Mouse (Mus musculus): Measurements from ENCODE around the gene Cst13.
A peak's percentile ranks its signal among the peaks of the same experiment; 100 is the strongest.
"Not testable (repeated sequence)": the region's sequence is repeated elsewhere in the genome, so short reads cannot be mapped to it uniquely, and the experiment has no call there.

Cst13 gene

DNA sequence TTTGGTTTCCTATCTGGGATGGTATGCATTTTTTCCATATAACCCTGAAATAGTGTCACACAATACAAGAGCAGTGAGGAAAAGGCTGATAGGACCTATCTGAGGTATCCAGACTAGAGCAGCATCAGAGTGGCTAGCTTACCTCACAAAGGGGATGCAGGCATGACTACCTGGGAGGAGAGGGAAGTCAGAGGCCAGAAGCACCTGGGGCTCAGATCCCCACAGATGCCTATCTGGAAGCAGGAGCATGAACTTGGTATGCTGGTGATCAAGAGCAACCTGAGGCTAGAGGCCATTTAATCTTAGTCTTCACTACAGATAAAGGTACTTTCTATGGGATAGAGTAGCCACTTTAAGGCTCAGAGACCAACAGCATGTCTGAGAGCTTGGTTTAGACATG is at the start of gene Cst13:
Gene Cst13 (plus strand): TSS at position 173 of the 400 bp plus-strand sequence.
- no peak for DNase-seq (ENCODE audit: low spot score)

DNA sequence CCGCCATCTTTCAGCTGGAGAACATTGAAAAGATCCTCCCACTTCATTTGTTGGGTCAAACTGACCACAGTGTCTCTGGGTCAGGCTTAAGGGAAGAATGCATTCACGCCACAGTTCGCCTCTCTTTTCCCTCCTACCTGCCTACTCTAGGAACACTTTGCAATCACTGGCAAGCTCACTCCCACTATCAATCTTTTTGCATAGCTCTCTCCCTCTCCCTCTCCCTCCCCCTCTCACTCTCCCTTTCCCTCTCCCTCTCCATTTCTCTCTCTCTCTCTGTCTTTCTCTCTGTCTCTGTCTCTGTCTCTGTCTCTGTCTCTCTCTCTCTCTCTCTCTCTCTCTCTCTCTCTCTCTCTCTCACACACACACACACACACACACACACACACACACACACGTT is 48.5 kb upstream of the Cst13 start, which contains the start of gene Cst11:
Gene Cst11 (minus strand): TSS at position 101 of the 400 bp plus-strand sequence.
- not testable (repeated sequence) for DNase-seq (ENCODE audit: low spot score)

DNA sequence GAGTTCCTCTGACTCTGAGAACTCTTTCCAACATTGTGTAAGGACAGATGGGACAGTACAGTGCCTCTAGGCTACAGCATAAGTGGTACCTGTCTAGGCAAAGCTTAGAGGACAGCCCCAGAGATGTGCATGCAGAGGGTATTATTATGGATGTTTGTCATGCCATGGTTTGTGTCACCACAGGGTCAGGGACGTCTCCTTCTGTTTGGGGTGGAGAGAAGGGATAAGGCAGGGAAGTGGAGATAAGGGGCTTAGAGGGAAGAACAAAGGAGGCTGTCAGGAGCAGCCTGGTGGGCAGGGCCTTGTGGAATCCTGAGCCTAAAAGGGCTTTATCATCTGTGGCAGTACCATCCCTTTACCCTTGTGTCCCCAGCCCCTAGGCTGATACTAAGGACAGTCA is 38.2 kb upstream of the Cst13 start, which contains the start of gene 8030411F24Rik:
Gene 8030411F24Rik (plus strand): TSS at position 301 of the 400 bp plus-strand sequence.
- DNase-seq (ENCODE audit: low spot score): no peak

DNA sequence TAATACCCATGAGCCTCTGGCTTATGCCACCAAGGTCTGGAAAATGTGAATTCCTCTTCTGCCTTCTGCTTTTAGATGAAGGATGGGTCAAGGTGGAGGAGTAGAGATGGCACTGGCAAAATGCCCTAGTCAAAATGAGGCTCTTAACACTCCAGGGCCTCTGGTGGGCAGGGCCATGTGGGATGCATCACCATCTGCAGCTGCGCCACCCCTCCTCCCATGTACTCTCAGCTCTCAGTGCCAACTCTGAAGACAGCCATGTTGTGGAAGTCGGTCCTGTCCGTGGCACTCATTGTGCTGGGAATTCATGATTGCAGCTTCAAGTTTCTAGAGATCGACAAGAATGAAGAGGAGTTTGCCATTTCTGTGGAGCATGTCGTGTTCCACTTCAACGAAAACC is 30.7 kb upstream of the Cst13 start, which contains the start of gene Cst12:
Gene Cst12 (plus strand): TSS at position 220 of the 400 bp plus-strand sequence.
- no peak for DNase-seq (ENCODE audit: low spot score)

DNA sequence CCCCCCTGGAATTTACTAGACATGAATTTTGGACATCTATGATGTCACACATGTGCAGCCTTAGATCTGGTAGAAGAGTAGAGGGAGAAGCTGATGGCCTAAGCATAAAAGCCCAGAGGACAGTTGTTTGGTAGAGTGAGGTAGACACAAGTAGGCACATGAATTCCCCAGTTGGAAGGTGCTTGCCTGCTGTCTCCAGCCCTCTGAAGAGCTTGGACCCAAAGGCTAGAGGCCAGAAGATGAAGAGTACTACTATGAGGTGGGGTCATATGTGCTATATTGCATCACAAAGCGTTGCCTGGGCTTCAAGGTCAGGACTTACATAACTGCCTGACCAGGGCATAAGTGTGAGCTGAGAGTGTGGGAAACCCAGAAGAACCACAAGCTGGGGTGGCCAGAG is 21.4 kb upstream of the Cst13 start, which contains the start of gene Cst8:
Gene Cst8 (plus strand): TSS at position 301 of the 400 bp plus-strand sequence.
- no peak for DNase-seq (ENCODE audit: low spot score)

DNA sequence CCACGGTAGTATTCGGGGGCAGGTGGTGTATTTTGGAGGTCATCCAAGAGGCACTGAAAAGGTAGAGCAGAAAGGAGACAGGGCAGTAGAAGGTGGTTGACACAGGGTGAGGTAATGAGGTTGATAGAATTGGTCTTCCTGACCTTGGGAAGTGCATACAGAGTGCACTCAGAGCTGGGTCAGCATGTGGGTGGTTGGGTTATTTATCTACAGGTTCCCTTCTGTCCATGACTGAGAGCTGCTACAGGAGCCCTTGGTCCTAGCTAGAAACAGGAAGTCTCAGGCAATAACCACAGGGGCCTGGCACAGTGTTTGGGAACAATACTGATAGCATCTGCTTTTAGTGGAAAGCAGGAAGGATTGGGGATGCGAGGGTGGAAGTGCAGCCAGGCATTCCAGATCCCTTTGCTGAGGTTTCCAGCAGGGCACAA is 18.4 kb upstream of the Cst13 start:
- DNase-seq (ENCODE audit: low spot score): no peak

DNA sequence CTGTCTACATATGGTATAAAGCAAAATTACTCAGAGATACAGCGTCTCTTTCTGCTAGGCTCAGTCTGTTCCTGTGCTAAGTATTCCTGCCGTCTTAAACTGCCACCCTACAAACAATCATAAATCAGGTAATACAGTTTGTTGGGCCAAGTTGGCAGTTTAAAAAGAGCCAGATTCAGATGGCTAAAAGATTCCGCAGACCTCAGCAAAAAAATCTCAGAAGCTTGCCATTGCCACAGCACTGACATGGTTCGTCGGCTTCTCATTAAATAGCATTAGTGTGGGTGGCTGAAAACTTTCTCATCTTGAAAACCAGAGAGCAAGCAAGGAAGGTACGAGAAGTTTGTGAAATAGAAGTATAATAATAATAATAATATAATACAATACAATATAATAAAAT is 13.2 kb upstream of the Cst13 start:
- no peak for DNase-seq (ENCODE audit: low spot score)

DNA sequence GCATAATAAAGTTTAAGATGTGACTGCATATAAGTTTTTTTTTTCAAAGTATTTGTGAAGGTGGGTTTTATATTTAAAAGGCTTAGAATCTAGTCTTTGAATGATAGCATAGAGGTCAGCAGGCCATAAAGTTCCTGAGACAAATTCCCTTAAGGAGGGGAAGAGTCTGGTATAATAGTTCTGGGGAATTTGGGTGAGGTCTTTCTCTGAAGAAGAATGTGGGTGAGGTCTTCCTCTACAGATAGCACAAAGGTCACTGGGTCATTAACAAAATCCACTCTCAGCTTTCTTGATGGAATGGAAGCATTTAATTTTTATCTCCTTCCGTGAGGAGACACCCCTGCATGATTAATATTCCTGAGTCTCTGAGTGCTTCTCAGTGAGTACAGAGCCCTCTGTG is 6.1 kb downstream of the Cst13 start:
- DNase-seq (ENCODE audit: low spot score): no peak

DNA sequence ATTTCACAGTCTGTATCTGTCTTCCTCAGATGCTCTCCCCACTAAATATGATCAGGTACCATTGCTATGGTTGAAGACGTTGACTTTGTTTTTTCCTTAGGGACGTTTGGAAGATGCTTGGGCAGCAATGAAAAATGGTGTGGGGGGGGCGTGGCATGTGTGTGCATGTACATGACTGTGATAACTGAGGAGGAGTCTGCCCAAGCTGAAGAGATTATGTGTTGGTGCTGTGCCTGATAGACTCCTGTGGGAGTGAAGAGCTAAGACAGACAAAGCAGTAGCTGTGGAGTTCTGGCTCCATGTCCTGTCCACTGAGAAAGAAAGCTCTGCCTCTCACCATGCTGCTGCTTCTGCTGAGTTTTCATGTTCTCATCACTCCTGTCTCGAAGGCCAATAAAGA is 15.0 kb downstream of the Cst13 start, which contains the start of gene Cst9:
Gene Cst9 (plus strand): TSS at position 236 of the 400 bp plus-strand sequence.
- no peak for DNase-seq (ENCODE audit: low spot score)

DNA sequence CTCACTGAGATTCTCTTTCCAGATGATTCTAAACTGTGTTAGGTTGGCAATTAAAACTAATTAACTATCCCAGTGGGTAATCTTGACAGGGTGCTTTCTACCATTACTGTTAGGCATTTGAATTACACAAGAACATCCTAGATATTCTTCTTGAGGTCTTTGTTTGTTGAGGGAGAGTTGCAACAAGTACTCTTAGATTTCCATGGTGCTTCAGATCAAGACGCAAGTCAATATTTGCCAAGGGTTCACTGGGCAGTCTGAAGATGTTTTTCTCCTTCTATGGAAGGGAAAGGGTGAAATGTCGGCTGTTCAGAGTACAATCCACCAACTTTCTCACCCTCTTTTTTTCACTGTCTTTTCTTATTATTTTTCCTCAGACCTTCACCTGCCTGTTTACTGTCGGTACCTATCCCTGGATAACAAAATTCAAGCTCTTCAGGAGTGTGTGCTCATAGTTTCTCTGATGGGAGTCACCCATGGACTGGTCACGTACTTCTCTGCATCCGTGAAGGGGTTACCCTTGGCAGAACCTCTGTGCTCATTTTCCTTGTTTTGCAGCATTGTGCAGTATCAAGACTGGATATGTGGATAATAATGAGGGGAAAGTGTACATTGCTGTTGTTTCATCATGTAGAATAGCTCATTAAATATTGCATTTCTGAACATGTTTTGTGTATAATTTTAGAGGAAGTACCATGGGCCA is 18.3 kb downstream of the Cst13 start:
- no peak for DNase-seq (ENCODE audit: low spot score)

DNA sequence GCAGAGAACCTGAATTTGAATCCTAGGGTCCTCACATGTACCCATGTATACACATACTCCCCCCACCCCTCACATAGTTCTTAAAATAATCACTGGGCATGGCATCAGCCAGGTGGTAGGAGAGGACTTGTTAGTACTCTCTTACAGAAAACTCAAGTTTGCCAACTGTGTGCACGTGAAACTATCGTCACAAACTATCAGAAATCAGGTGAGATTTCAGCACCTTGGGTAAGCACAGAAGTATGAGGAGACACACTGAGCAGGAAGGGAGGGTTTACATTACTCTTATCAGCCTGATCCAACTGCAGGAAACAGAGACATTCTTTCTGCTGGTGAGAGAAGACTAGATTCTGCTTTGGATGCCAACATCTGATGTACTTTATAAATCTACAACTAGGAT is 19.3 kb downstream of the Cst13 start:
- DNase-seq (ENCODE audit: low spot score): no peak

DNA sequence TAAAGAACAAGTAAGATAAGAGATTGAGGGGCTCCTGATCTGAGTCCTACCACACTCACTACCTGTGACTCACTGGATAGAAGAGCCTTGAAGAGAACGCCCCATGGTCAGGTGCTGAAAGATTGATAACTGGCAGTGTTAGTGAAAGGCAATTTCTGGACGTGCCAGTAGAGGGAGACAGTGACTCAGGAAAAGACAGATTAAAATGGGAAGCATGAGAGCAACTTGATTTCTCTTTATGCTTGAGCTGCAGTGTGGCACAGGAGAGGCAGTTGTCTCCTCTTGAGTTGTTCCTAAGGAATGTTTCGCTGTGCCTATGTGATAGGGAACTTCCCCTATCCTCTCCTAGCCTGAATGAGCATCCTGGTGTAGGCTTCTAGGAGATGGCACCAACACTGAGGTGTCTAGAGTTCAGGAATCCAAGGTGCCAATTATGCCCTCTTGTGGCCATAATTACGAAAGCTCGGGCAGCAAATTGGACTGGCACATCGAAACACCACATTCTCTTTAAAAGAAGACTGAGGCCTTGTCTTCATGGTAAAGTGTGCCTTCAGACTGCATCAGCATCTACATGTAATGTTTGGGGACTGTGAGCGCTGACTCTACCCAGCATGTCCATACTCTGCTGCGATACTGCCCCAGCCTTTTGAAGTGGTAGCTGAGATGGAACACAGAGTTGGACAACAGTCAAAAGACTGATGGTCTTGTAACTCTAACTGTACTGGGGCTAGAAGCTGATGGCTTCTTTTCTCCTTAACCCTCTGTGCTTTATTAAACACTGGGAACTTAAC is 31.4 kb downstream of the Cst13 start:
- DNase-seq (ENCODE audit: low spot score): peak; percentile 79

DNA sequence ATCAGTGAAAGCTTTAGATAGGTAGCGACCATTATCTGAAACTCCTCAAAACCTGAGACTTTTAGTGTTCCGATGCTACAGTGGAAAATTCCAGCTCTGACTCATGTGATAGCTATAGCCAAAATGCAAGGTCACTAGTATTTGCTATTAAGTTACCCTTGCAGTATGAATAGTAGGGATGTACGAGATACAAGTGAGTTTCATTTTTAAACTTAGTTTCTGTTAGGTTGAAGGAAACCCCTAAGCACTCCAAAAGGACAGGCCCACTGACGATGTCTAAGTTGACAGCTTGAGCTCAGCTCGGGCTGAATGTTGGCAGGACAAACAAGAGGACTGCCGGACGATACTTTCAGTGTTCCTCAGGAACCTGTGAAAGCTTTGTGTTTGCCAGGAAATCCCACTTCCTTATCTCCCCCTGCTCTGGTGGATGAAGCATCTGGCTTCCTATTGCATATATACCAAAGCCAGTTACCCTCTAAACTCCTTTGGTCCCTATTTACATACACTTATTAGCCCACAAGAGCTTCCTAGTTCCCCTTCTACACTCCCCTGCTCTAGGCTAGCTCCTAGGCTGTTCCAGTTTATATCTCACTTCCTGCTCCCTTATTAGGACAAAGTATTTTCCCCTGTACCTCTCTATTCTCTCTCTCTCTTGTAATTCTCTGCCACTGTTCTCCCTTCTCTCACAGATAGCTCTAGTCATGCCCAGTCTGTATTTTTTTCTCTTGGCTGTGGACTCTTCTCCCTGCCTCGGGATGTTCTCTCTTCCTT is 36.9 kb downstream of the Cst13 start:
- DNase-seq (ENCODE audit: low spot score): no peak

DNA sequence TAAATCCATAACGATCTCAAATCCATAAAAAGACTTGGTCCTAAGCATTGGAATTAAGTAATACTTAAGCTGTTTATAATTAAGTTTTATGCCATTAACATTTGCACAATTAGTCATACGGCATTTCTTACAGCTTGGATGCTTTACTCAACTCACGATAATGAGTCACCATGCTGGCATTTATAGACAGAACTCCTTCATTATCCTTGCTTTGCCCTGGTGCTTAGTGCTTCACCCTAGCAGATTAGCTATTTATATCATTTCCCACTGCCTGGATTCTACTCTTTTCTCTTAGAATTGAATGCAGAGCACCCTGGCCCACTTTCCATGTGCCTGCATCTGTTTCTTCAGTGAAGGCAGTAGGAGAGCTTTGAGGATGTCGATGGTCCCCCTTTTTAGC is 37.6 kb downstream of the Cst13 start:
- peak; percentile 13 for DNase-seq (ENCODE audit: low spot score)

DNA sequence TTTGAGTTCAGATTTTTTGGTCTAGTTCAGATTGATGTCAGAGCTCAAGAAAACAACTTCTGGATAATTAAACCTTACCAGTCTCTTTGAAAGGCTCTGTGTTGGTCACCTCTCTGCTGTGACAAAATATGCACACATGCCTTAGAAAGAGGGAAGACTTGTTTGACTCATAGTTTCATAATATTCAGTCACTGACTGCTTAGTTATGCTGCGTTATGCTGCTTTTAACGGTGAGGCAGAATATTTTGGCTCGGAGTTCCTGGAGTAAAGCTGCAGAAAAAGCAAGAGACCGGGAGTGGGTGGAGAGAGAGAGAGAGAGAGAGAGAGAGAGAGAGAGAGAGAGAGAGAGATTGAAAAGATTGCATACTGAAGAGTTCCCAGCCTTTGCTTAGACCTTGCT is 41.1 kb downstream of the Cst13 start:
- DNase-seq (ENCODE audit: low spot score): no peak

DNA sequence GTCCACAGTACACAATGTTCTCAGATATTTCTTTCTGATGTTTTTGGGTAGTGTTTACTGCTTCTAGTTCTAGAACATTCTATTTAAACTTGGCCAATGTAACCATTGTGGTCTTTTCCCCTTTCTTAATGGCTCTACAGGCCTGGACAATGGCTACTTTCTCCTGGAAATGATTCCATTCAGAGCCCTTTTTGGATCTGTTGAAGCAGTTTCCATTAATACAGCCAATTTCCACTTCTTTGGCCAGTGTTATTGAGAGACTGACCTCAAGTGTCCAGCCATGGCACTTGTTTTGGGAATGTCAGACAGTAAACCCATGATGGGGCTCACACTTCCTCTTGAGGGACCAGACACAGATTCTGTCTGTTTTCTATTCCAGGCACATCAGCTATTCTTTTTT is 41.8 kb downstream of the Cst13 start:
- DNase-seq (ENCODE audit: low spot score): no peak

DNA sequence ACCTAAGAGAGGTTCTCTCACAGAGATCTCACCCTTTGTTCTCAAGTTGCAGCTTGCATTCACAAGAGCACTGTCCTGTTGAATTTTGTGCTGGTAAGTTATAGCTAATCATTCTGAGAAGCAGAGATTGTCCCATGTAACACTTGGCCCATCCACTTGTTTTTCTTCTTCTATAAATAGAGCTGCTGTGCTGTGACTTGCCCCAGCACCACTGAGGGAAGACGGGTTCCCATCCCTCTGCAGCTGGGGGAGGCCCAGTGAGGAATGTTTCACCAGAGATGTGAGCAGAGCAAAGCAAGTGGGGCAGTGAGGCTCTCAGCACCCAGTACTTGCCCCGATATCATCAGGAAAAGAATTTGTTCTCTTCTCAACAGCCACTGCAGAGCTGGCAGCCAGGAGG is 45.1 kb downstream of the Cst13 start, which contains the start of gene 9230104L09Rik:
Gene 9230104L09Rik (minus strand): TSS at position 73 of the 400 bp plus-strand sequence.
- DNase-seq (ENCODE audit: low spot score): no peak

DNA sequence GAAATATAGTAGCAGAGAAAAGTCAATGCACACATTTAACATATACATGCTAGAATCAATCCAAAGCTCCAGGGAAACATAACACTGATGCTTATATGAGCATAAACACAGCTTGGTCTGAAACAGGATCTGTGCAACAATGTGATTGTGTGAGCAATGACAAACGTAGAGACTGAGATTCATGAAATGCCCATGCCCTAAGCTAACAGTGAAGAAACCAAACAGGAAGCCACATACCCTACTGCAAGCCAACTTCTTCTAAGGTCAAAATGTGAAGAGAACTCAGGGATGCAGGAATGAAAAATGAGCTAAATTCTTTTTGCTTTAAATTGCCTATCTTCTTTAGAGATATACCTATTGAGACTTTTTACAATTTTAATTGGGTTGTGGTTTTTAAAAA is 49.1 kb downstream of the Cst13 start:
- no peak for DNase-seq (ENCODE audit: low spot score)

DNA sequence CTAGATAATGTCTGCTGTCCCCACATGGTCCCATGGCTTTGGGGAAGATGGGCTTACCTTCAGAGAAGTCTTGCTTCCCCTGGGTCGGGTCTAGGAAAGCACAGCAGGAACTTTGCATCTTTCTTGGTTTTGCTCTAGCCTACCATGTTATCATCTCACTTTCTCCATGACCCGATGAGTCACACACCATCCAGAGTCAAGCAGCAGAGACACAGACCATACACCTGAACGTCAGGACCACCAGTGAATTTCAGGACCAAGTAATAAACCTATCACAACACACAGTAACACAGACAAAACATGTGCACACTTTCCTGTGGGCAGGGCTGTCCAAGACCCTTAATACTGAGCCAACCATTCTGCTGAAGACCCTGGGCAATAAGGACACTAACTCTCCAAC is 50.6 kb downstream of the Cst13 start:
- no peak for DNase-seq (ENCODE audit: low spot score)

DNA sequence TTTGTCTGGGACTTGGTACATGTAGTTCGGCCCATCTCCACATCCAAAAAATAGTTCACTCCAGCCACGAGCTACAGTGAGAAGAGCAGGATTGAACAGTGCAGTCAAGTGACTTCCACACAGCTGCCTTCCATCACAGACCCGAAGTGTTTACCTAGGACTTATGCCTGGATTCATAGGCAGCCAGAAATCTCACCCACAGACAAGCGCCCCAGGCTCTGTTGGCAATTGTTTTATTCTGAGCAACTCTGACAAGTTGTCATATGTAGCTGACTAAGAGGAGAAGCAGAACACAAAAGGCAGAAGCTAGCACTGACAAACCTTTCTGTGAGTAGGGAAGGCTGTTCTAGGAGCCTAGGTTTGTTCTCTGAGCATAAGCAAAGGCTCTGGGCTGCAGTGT is 53.0 kb downstream of the Cst13 start:
- DNase-seq (ENCODE audit: low spot score): no peak

DNA sequence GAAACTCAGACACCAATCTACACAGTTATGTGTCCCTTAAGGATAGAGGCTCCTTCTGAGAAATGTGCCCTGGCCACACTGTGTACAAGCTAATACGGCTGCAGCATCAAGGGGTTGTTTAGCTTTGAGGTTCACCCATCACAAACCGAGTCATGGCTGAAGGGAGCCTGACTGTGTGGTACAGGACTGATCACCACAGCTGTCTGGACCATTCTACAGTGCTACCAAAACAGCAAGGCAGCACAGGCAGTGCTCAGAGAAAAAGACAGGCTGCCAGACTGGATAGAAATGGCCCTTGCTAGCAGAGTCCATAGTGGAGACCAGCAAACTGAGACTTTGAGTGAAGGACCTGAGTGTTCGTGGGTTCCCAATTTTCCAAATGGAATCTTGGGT is 54.3 kb downstream of the Cst13 start:
- DNase-seq (ENCODE audit: low spot score): no peak
